Mouse (Mus musculus): ENCODE data around the gene Svep1. TPM values are rescaled to one million over a fixed set of nuclear protein-coding genes. Genes with fewer than 3 reads are reported as not detected.

Svep1 gene
- polyA plus RNA-seq, 1 experiment from 2014 or later: 4.2 TPM

- no peak overlapping the region for H3K4me2 ChIP-seq (replicated peaks; ENCODE audit: low read depth, low read length)
- H3K27me3 ChIP-seq (ENCODE audit: control insufficient read depth, insufficient read depth, low read length): no peaks in the 10 kb centered on the region
- no peak overlapping the region for H3K27ac ChIP-seq (ENCODE audit: low read depth, low read length)
- 86% methylated on average over 4 of the region's 4 CpGs for WGBS
- H3K4me3 ChIP-seq (ENCODE audit: low read length): no peak overlapping the region
- H3K9ac ChIP-seq (ENCODE audit: low read depth, low read length): no peak overlapping the region
- ATAC-seq (ENCODE audit: low FRiP score, low TSS enrichment): no peak
- no peaks in the 10 kb centered on the region for H3K9me3 ChIP-seq (ENCODE audit: control insufficient read depth, low read length)
- H3K4me1 ChIP-seq (ENCODE audit: control insufficient read depth, insufficient read depth, low read length): no peaks in the 10 kb centered on the region
- H3K36me3 ChIP-seq (ENCODE audit: control insufficient read depth, insufficient read depth, low read length): no peaks in the 10 kb centered on the region
These were observed 76.8 kb downstream of the Svep1 start for GRCm38 (mm10) chr4:58129844-58130243.

GRCm38 (mm10) chr4:58127024-58127423 is 79.6 kb downstream of the Svep1 start:
- Histone ChIP-seq H3K4me2 (replicated peaks; ENCODE audit: low read depth, low read length) (no peak overlapping the region), H3K9ac (ENCODE audit: low read depth, low read length) (no peak overlapping the region), H3K27ac (ENCODE audit: low read depth, low read length) (no peak overlapping the region), H3K36me3 (ENCODE audit: control insufficient read depth, insufficient read depth, low read length) (no peaks in the 10 kb centered on the region), H3K27me3 (ENCODE audit: control insufficient read depth, insufficient read depth, low read length) (no peaks in the 10 kb centered on the region), H3K4me3 (ENCODE audit: low read length) (no peak overlapping the region), H3K4me1 (ENCODE audit: control insufficient read depth, insufficient read depth, low read length) (no peaks in the 10 kb centered on the region), H3K9me3 (ENCODE audit: control insufficient read depth, low read length) (no peaks in the 10 kb centered on the region)
- 88% methylated on average over 5 of the region's 5 CpGs for WGBS
- no peak for ATAC-seq (ENCODE audit: low FRiP score, low TSS enrichment)

- Histone ChIP-seq H3K4me3 (ENCODE audit: low read length) (no peak overlapping the region), H3K4me2 (replicated peaks; ENCODE audit: low read depth, low read length) (no peak overlapping the region), H3K36me3 (ENCODE audit: control insufficient read depth, insufficient read depth, low read length) (no peaks in the 10 kb centered on the region), H3K27me3 (ENCODE audit: control insufficient read depth, insufficient read depth, low read length) (no peaks in the 10 kb centered on the region), H3K9me3 (ENCODE audit: control insufficient read depth, low read length) (no peaks in the 10 kb centered on the region), H3K4me1 (ENCODE audit: control insufficient read depth, insufficient read depth, low read length) (no peaks in the 10 kb centered on the region), H3K27ac (ENCODE audit: low read depth, low read length) (no peak overlapping the region), H3K9ac (ENCODE audit: low read depth, low read length) (no peak overlapping the region)
- ATAC-seq (ENCODE audit: low FRiP score, low TSS enrichment): no peak
- WGBS: 89% methylated on average over 8 of the region's 8 CpGs
These were observed 91.2 kb downstream of the Svep1 start for GRCm38 (mm10) chr4:58115452-58115851.

- no peak overlapping the region for H3K4me3 ChIP-seq (ENCODE audit: low read length)
- no peaks in the 10 kb centered on the region for H3K27me3 ChIP-seq (ENCODE audit: control insufficient read depth, insufficient read depth, low read length)
- H3K9me3 ChIP-seq (ENCODE audit: control insufficient read depth, low read length): no peaks in the 10 kb centered on the region
- no peak for ATAC-seq (ENCODE audit: low FRiP score, low TSS enrichment)
- 89% methylated on average over 10 of the region's 10 CpGs for WGBS
- H3K9ac ChIP-seq (ENCODE audit: low read depth, low read length): no peak overlapping the region
- H3K27ac ChIP-seq (ENCODE audit: low read depth, low read length): no peak overlapping the region
- H3K4me1 ChIP-seq (ENCODE audit: control insufficient read depth, insufficient read depth, low read length): no peaks in the 10 kb centered on the region
- no peaks in the 10 kb centered on the region for H3K36me3 ChIP-seq (ENCODE audit: control insufficient read depth, insufficient read depth, low read length)
- H3K4me2 ChIP-seq (replicated peaks; ENCODE audit: low read depth, low read length): no peak overlapping the region
These were observed 95.7 kb downstream of the Svep1 start for GRCm38 (mm10) chr4:58111008-58111407.

- no peak for ATAC-seq (ENCODE audit: low FRiP score, low TSS enrichment)
These were observed 96.9 kb downstream of the Svep1 start for GRCm38 (mm10) chr4:58109793-58110192.

GRCm38 (mm10) chr4:58108364-58108763 is 98.3 kb downstream of the Svep1 start:
- H3K9me3 ChIP-seq (ENCODE audit: control insufficient read depth, low read length): no peaks in the 10 kb centered on the region
- no peak overlapping the region for H3K4me3 ChIP-seq (ENCODE audit: low read length)
- H3K27me3 ChIP-seq (ENCODE audit: control insufficient read depth, insufficient read depth, low read length): no peaks in the 10 kb centered on the region
- no peak overlapping the region for H3K4me2 ChIP-seq (replicated peaks; ENCODE audit: low read depth, low read length)
- H3K27ac ChIP-seq (ENCODE audit: low read depth, low read length): no peak overlapping the region
- no peak overlapping the region for H3K9ac ChIP-seq (ENCODE audit: low read depth, low read length)
- ATAC-seq (ENCODE audit: low FRiP score, low TSS enrichment): no peak
- no peaks in the 10 kb centered on the region for H3K4me1 ChIP-seq (ENCODE audit: control insufficient read depth, insufficient read depth, low read length)
- H3K36me3 ChIP-seq (ENCODE audit: control insufficient read depth, insufficient read depth, low read length): no peaks in the 10 kb centered on the region
- 87% methylated on average over 3 of the region's 3 CpGs for WGBS

More at GRCm38 (mm10) chr4:58109793-58110192, 96.9 kb downstream of the Svep1 start:
- Histone ChIP-seq H3K4me1 (ENCODE audit: control insufficient read depth, insufficient read depth, low read length) (no peaks in the 10 kb centered on the region), H3K4me2 (replicated peaks; ENCODE audit: low read depth, low read length) (no peak overlapping the region), H3K27me3 (ENCODE audit: control insufficient read depth, insufficient read depth, low read length) (no peaks in the 10 kb centered on the region), H3K9me3 (ENCODE audit: control insufficient read depth, low read length) (no peaks in the 10 kb centered on the region), H3K36me3 (ENCODE audit: control insufficient read depth, insufficient read depth, low read length) (no peaks in the 10 kb centered on the region), H3K4me3 (ENCODE audit: low read length) (no peak overlapping the region), H3K9ac (ENCODE audit: low read depth, low read length) (no peak overlapping the region), H3K27ac (ENCODE audit: low read depth, low read length) (no peak overlapping the region)
- WGBS: 86% methylated on average over 6 of the region's 6 CpGs

GRCm38 (mm10) chr4:58097732-58098131 is 108.9 kb downstream of the Svep1 start:
- Histone ChIP-seq H3K9ac (ENCODE audit: low read depth, low read length) (no peak overlapping the region), H3K27ac (ENCODE audit: low read depth, low read length) (no peak overlapping the region), H3K9me3 (ENCODE audit: control insufficient read depth, low read length) (no peaks in the 10 kb centered on the region), H3K27me3 (ENCODE audit: control insufficient read depth, insufficient read depth, low read length) (no peaks in the 10 kb centered on the region), H3K36me3 (ENCODE audit: control insufficient read depth, insufficient read depth, low read length) (no peaks in the 10 kb centered on the region; the same call in 1 of the 2 replicates), H3K4me2 (replicated peaks; ENCODE audit: low read depth, low read length) (no peak overlapping the region), H3K4me3 (ENCODE audit: low read length) (no peak overlapping the region), H3K4me1 (ENCODE audit: control insufficient read depth, insufficient read depth, low read length) (no peaks in the 10 kb centered on the region)
- ATAC-seq (ENCODE audit: low FRiP score, low TSS enrichment): no peak
- WGBS: 92% methylated on average over 9 of the region's 9 CpGs

GRCm38 (mm10) chr4:58086738-58087137 is 119.9 kb downstream of the Svep1 start:
- no peak overlapping the region for H3K27ac ChIP-seq (ENCODE audit: low read depth, low read length)
- H3K27me3 ChIP-seq (ENCODE audit: control insufficient read depth, insufficient read depth, low read length): no peaks in the 10 kb centered on the region
- 61% methylated on average over 1 of the region's 1 CpGs for WGBS
- no peaks in the 10 kb centered on the region; the same call in 1 of the 2 replicates for H3K36me3 ChIP-seq (ENCODE audit: control insufficient read depth, insufficient read depth, low read length)
- no peak overlapping the region for H3K4me3 ChIP-seq (ENCODE audit: low read length)
- no peaks in the 10 kb centered on the region for H3K9me3 ChIP-seq (ENCODE audit: control insufficient read depth, low read length)
- no peak for ATAC-seq (ENCODE audit: low FRiP score, low TSS enrichment)
- H3K4me2 ChIP-seq (replicated peaks; ENCODE audit: low read depth, low read length): no peak overlapping the region
- H3K4me1 ChIP-seq (ENCODE audit: control insufficient read depth, insufficient read depth, low read length): no peaks in the 10 kb centered on the region
- no peak overlapping the region for H3K9ac ChIP-seq (ENCODE audit: low read depth, low read length)

- H3K27me3 ChIP-seq (ENCODE audit: control insufficient read depth, insufficient read depth, low read length): no peaks in the 10 kb centered on the region
- no peaks in the 10 kb centered on the region; the same call in 1 of the 2 replicates for H3K36me3 ChIP-seq (ENCODE audit: control insufficient read depth, insufficient read depth, low read length)
- no peak for ATAC-seq (ENCODE audit: low FRiP score, low TSS enrichment)
- H3K4me3 ChIP-seq (ENCODE audit: low read length): no peak overlapping the region
- no peak overlapping the region for H3K9ac ChIP-seq (ENCODE audit: low read depth, low read length)
- H3K9me3 ChIP-seq (ENCODE audit: control insufficient read depth, low read length): no peaks in the 10 kb centered on the region
- H3K27ac ChIP-seq (ENCODE audit: low read depth, low read length): no peak overlapping the region
- 70% methylated on average over 4 of the region's 4 CpGs for WGBS
- H3K4me2 ChIP-seq (replicated peaks; ENCODE audit: low read depth, low read length): no peak overlapping the region
- no peaks in the 10 kb centered on the region for H3K4me1 ChIP-seq (ENCODE audit: control insufficient read depth, insufficient read depth, low read length)
These were observed 120.5 kb downstream of the Svep1 start for GRCm38 (mm10) chr4:58086151-58086550.
